Mouse (Mus musculus): ENCODE data around the gene Dazl. TPM values are rescaled to one million over a fixed set of nuclear protein-coding genes. Genes with fewer than 3 reads are reported as not detected.

The Dazl gene
- total and polyA plus RNA-seq, 2 experiments from 2014 or later = 0.31 to 0.48 TPM

GRCm38 (mm10) chr17:50232821-50233220 lies 60.6 kb downstream of the Dazl start:
- no peak overlapping the region for H3K4me3 ChIP-seq (ENCODE audit: low read depth, low read length)
- no peaks in the 10 kb centered on the region for H3K9me3 ChIP-seq (replicated peaks; ENCODE audit: control insufficient read depth, low read length)
- no peaks in the 10 kb centered on the region for H3K27me3 ChIP-seq (ENCODE audit: control insufficient read depth, insufficient read depth, low read length)
- no peaks in the 10 kb centered on the region; the same call in 1 of the 2 replicates for H3K4me1 ChIP-seq (ENCODE audit: control insufficient read depth, insufficient read depth)
- H3K36me3 ChIP-seq (replicated peaks; ENCODE audit: control insufficient read depth, insufficient read depth, low read length) = no peaks in the 10 kb centered on the region
- no peak for DNase-seq (ENCODE audit: low spot score)
- H3K27ac ChIP-seq (ENCODE audit: low read depth) = no peak overlapping the region
- TF ChIP-seq CTCF (IDR thresholded peaks at IDR 0.05; ENCODE audit: low read depth) (no peak), EP300 (IDR thresholded peaks at IDR 0.05; ENCODE audit: low read depth) (no peak)
- H3K9ac ChIP-seq (replicated peaks; ENCODE audit: low read depth, low read length) = no peak overlapping the region
- no peak for ATAC-seq (ENCODE audit: insufficient read depth, low read depth)
- H3K4me2 ChIP-seq (ENCODE audit: low read depth, low read length) = no peak overlapping the region
- WGBS = 89% methylated on average over 11 of the region's 11 CpGs

- TF ChIP-seq CTCF (IDR thresholded peaks at IDR 0.05; ENCODE audit: low read depth) (no peak), EP300 (IDR thresholded peaks at IDR 0.05; ENCODE audit: low read depth) (no peak)
- DNase-seq (ENCODE audit: low spot score) (no peak), ATAC-seq (ENCODE audit: insufficient read depth, low read depth) (no peak)
- Histone ChIP-seq H3K4me3 (ENCODE audit: low read depth, low read length) (no peak overlapping the region), H3K27ac (ENCODE audit: low read depth) (no peak overlapping the region), H3K4me1 (ENCODE audit: control insufficient read depth, insufficient read depth) (no peaks in the 10 kb centered on the region; the same call in 1 of the 2 replicates), H3K9me3 (replicated peaks; ENCODE audit: control insufficient read depth, low read length) (no peaks in the 10 kb centered on the region), H3K27me3 (ENCODE audit: control insufficient read depth, insufficient read depth, low read length) (no peaks in the 10 kb centered on the region), H3K4me2 (ENCODE audit: low read depth, low read length) (no peak overlapping the region), H3K9ac (replicated peaks; ENCODE audit: low read depth, low read length) (no peak overlapping the region), H3K36me3 (replicated peaks; ENCODE audit: control insufficient read depth, insufficient read depth, low read length) (no peaks in the 10 kb centered on the region)
- WGBS = 88% methylated on average over 8 of the region's 8 CpGs
Measured at GRCm38 (mm10) chr17:50231206-50231605, 62.2 kb downstream of the Dazl start.

GRCm38 (mm10) chr17:50229534-50229933 lies 63.9 kb downstream of the Dazl start:
- H3K27me3 ChIP-seq (ENCODE audit: control insufficient read depth, insufficient read depth, low read length) = no peaks in the 10 kb centered on the region
- H3K4me2 ChIP-seq (ENCODE audit: low read depth, low read length) = no peak overlapping the region
- DNase-seq (ENCODE audit: low spot score) (no peak), ATAC-seq (ENCODE audit: insufficient read depth, low read depth) (no peak)
- H3K4me1 ChIP-seq (ENCODE audit: control insufficient read depth, insufficient read depth) = no peaks in the 10 kb centered on the region; the same call in 1 of the 2 replicates
- 58% methylated on average over 4 of the region's 4 CpGs for WGBS
- H3K4me3 ChIP-seq (ENCODE audit: low read depth, low read length) = no peak overlapping the region
- H3K27ac ChIP-seq (ENCODE audit: low read depth) = no peak overlapping the region
- H3K36me3 ChIP-seq (replicated peaks; ENCODE audit: control insufficient read depth, insufficient read depth, low read length) = no peaks in the 10 kb centered on the region
- no peaks in the 10 kb centered on the region for H3K9me3 ChIP-seq (replicated peaks; ENCODE audit: control insufficient read depth, low read length)
- TF ChIP-seq EP300 (IDR thresholded peaks at IDR 0.05; ENCODE audit: low read depth) (no peak), CTCF (IDR thresholded peaks at IDR 0.05; ENCODE audit: low read depth) (no peak)
- no peak overlapping the region for H3K9ac ChIP-seq (replicated peaks; ENCODE audit: low read depth, low read length)

Other genes starting within 250 kb of the Dazl start
- 54.8 and 59.5 TPM in 2 replicates for gene Rftn1, start 103.0 kb downstream of the Dazl start, total RNA-seq (2014; rRNA removed; ENCODE audit: low replicate concordance)
- gene Rftn1, start 103.0 kb downstream of the Dazl start, polyA plus RNA-seq (2015; fragmentation: Nextera tagmentation; extraction: Ambion mirVana) = 32.9 and 36.5 TPM in 2 replicates
- 11.4 and 22.7 TPM in 2 replicates for gene Plcl2, start 215.8 kb upstream of the Dazl start, total RNA-seq (2014; rRNA removed; ENCODE audit: low replicate concordance)
- 2.4 and 3.0 TPM in 2 replicates for gene Plcl2, start 215.8 kb upstream of the Dazl start, polyA plus RNA-seq (2015; fragmentation: Nextera tagmentation; extraction: Ambion mirVana)

All from heart, postnatal 0 days (tissue).